Mouse (Mus musculus) embryo, embryonic 11 days (tissue): ENCODE data around the gene D930007J09Rik.
A peak's percentile ranks its signal among the peaks of the same experiment; 100 is the strongest.

ENCODE experiments used
- DNase-seq: peaks from one replicate; pipeline ENCODE4 v3.0.0-alpha.2; 2015

Gene D930007J09Rik

GRCm38 (mm10) chr13:32819241-32819640 lies 16.6 kb upstream of the D930007J09Rik start:
- no peak for DNase-seq

DNA sequence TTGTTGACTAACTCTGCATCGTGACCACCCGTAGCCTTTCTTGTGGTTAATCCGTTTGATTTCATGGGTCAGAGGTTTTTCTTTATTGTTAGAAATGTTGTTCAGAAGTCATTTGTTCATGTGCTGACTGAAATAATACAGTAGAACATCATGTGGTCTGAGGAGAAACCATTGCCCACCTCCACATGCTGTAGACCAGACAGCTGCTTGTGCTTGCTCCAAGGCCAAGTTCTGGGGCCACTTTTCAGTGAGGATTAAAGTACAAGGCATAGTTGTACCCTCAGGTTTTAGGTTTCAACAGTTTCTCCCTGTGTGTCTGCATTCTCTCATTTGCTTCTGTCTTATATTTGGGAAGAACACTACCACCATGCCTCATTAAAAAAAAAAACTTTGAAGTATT lies 5.0 kb upstream of the D930007J09Rik start:
- DNase-seq: no peak

DNA sequence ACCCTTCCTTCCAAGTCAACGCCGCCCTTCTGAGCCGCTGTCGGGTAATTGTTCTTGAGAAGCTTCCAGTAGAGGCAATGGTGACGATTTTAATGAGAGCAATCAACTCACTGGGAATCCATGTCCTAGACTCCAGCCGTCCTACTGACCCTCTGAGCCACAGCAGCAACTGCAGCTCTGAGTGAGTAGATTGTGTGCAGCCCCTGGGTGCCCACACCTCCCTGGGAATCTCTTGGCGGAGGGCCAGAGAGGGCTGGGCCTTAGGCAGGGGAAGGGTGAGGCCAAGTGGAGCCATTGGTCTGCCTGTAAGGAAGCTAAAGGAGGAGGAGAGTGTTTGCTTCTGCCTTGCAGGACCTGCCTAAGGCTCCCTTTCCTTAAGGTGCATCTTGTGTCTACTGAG lies 4.2 kb upstream of the D930007J09Rik start:
- no peak for DNase-seq

DNA sequence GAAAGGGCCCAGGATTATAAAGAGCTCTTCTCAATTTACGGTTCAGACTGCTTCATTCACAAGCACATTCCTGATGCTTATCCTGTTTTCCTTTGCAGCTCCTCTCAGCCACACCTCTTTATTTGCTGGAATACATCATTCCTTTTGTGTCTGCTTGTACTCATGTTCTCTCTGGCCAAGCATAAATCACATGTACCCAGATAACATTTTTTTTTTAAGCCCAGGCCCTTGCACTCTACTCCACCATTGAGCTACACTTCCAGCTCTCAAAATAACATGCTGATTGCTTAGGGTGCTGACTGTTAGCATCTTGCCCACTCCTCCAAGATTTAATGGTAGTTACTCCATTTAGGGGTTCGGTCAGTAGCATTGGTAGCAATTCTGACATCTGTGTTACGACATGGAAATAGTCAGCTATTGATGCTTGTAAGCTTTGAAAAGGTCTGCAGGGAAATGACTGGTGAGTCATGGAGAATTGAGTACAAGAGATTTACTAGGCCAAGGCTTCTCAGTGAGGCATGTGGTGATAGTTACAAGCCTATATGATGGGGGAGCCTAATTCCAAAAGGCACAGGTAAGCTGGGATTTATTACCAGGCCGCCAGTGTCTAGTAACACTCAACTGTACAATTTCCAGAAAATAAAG lies 1.2 kb upstream of the D930007J09Rik start:
- no peak for DNase-seq

DNA sequence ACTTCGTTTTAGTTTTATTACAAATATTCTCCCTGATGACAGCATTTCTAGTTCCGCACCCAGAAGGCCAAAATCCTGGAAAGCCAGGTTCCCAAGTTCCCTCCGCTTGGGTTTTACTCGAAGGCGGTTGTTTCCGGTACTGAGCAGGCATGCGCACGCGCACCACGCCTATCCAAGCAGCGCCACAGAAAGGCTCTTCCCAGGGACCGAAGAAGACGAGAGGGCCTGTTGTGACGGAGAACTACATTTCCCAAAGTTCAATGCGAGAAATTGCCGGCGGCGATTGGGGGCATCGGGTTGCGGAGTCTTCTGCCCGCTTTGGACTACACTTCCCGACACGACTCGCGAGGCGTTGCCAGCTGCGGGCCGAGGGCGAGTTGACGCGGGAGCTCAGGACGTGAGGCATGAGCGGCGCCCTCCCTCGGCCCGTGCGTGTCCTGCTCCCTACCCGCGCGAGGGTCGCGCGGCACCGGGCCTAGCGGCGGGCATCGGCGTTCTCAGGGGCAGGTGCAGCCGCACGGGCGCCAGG lies 892 bp downstream of the D930007J09Rik start, which contains the start of gene Wrnip1:
Gene Wrnip1, plus strand, starts transcription at position 346 of the 529 bp plus-strand sequence.
- DNase-seq: peak; percentile 99

DNA sequence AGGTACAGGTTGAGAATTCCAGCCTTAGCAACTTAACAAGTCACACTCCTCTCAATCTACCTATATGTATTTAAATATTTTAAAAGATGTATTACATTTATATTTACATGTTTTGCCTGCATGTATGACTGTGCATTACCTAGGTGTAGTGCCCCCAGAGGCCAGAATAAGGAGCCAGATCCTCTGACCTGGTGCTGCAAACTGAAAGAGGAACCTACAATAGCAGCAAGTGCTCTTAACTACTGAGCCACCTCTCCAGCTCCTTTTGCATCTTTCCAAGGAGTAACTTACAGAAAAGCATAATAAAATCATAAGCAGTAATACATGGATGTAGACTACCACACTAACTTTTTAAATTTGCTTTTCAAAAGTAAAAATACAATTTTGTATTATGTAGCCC lies 1.8 kb downstream of the D930007J09Rik start:
- DNase-seq: peak; percentile 7

GRCm38 (mm10) chr13:32799131-32799530 lies 3.5 kb downstream of the D930007J09Rik start:
- peak; percentile 32 for DNase-seq

DNA sequence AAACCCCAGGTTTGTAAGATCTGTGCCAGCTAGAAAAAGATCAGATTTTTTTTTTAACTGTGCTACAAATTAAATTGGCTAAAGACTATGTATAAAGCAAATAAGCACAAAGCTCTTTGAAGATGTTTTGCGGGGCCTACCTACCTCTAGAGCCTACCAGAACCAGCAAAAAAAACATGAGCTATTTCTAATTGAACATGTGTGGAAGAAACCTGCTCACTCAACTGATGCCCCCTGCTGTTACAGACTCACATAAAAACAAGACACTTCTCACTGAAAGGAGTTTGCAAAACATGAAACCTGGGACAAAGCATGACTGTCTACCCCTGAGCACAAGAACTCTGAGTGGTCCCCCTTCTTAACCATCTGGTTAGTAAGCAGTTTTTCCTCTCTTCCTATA lies 5.6 kb downstream of the D930007J09Rik start:
- peak; percentile 20 for DNase-seq

GRCm38 (mm10) chr13:32795166-32795565 lies 7.5 kb downstream of the D930007J09Rik start:
- DNase-seq: no peak

- no peak for DNase-seq
Observed at GRCm38 (mm10) chr13:32794619-32795018, 8.0 kb downstream of the D930007J09Rik start.

GRCm38 (mm10) chr13:32789781-32790180 lies 12.9 kb downstream of the D930007J09Rik start:
- no peak for DNase-seq

DNA sequence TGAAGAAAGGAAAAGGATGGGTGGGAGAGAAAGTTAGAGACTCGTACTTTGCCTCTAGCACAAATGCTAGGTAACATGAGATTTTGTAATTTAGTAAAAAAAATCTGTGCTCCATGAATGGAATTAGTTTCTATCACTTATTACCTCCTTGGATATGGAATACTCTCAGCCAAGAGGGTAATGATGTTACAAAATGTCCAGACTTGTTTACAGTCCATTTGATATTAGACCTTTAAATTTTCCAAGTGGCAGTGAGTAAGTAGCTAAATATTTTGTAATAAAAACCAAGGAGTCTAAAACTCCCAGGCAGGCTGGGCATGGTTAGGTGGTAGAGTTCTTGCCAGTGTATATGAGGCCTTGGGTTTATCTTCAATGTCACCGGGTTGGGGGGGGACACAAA lies 15.1 kb downstream of the D930007J09Rik start:
- no peak for DNase-seq

GRCm38 (mm10) chr13:32783816-32784215 lies 18.8 kb downstream of the D930007J09Rik start, which contains the start of gene Mylk4:
Gene Mylk4, minus strand, starts transcription at chr13:32783954.
- DNase-seq: no peak

- peak; percentile 30 for DNase-seq
Observed at GRCm38 (mm10) chr13:32783055-32783454, 19.6 kb downstream of the D930007J09Rik start.

- DNase-seq: no peak
Observed at GRCm38 (mm10) chr13:32778861-32779260, 23.8 kb downstream of the D930007J09Rik start.

- DNase-seq: no peak
Observed at GRCm38 (mm10) chr13:32776350-32776749, 26.3 kb downstream of the D930007J09Rik start.

DNA sequence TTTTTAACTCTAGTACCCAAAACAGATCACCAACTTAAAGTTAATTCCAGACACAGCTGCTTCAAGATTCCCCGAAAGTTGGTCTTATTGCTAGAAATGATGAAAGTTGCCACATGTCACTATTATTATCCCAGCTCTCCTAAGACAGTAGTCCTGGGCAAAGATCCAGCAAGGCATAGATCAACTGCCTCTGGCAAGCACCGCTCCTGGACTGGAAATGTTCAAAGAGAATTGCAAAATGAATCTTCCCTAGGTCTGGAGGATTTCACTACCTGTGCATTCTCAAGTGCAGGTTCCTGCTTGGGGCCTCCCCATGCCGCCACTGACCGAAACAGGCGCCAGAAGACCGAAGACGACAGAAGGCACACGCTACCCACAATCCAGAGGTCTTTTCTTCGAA lies 26.8 kb downstream of the D930007J09Rik start:
- no peak for DNase-seq

DNA sequence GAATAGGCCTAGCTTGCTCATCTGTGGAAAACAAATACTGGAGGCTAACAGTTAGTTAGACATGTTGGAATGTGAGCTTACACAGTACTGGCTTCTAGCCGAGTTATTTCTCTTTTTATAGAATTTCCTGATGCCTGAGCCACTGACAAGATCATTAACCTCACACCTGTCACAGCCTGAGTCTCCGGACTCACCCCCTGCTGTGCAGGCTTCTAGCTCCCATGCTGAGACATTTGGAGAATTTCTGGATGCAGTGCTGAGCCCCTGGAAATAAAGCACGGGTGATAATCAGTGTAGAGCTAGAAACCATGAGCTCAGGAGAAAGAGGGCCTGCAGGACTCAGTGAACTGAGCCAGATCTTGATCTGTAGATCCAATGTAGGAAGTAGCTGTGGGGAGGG lies 32.7 kb downstream of the D930007J09Rik start:
- no peak for DNase-seq

- DNase-seq: peak; percentile 59
Observed at GRCm38 (mm10) chr13:32768104-32768503, 34.5 kb downstream of the D930007J09Rik start.

- DNase-seq: no peak
Observed at GRCm38 (mm10) chr13:32764448-32764847, 38.2 kb downstream of the D930007J09Rik start.

GRCm38 (mm10) chr13:32763141-32763540 lies 39.5 kb downstream of the D930007J09Rik start:
- DNase-seq: no peak

DNA sequence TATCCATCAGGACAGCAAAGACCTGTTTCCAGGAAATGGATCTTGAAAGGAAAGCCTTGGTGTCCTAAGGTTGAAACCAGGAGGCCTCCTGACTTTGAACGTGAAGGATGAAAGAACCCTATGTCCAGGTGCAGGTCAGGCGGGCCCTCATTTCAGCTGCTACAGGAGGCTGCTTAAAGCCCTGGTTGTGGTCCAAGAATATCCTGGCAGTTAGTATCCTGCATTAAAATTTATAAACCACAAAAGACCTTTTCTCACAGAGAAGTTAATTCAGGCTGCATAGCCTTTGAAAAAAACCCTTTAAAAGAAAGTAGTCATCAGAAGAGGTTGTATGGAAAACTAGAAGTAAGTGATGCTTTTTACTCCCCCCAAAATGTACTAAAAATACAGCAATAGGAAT lies 41.9 kb downstream of the D930007J09Rik start:
- no peak for DNase-seq

DNA sequence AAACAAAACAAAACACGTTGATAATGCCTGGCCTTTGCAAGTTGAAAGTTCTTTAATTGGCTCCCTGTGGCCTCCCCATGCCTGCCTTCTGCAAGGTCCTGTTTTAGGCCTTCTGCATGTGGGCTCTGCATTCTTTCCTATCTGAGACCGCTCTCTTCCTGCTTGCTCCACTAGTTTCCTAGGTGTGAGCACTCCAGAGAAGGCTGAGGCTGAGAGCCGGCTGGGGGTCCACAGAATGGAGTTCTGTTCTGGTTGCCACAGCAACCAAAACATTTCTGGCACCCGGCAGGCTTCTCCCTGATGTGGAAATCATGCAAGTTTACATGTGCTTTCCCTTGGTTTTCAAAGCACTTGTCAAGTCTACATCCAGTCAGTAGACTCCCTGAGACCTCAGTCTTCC lies 43.6 kb downstream of the D930007J09Rik start:
- DNase-seq: no peak
